Mouse (Mus musculus) intestine, postnatal 0 days (tissue): ENCODE results near the gene Erc1. TPM values are rescaled to one million over a fixed set of nuclear protein-coding genes. Genes with fewer than 3 reads are reported as not detected.

Source experiments
- ATAC-seq: fragments of 200-750 bp; cut with Nextera tagmentation; 2 replicates; pipeline ENCODE4 v1.8.0; 2017; ENCODE audit warnings: mild to moderate bottlenecking, moderate TSS enrichment, moderate library complexity
- H3K27ac ChIP-seq: fragments of 300-500 bp; sonication (generic); 2 replicates; pipeline ENCODE4 v1.5.1; 2014; ENCODE audit warnings: mild to moderate bottlenecking, low read depth, low read length, moderate library complexity
- H3K27me3 ChIP-seq: fragments of 300-500 bp; sonication (generic); replicated peaks from 2 replicates; pipeline ENCODE4 v1.6.1; 2014; ENCODE audit warnings: low read length, mixed read lengths; ENCODE audit not compliant: control insufficient read depth, insufficient read depth
- H3K36me3 ChIP-seq: fragments of 300-500 bp; sonication (generic); 2 replicates; pipeline ENCODE4 v1.6.1; 2014; ENCODE audit warnings: mild to moderate bottlenecking, moderate library complexity; ENCODE audit not compliant: control insufficient read depth, insufficient read depth
- H3K4me1 ChIP-seq: fragments of 300-500 bp; sonication (generic); replicated peaks from 2 replicates; pipeline ENCODE4 v1.6.1; 2014; ENCODE audit warnings: antibody characterized with exemption, low read length, mixed read lengths; ENCODE audit not compliant: control insufficient read depth, insufficient read depth
- H3K4me2 ChIP-seq: fragments of 300-500 bp; sonication (generic); replicated peaks from 2 replicates; pipeline ENCODE4 v1.6.1; 2014; ENCODE audit warnings: low read depth, mild to moderate bottlenecking, moderate library complexity
- H3K4me3 ChIP-seq: fragments of 300-500 bp; sonication (generic); 2 replicates; pipeline ENCODE4 v1.5.1; 2014; ENCODE audit warnings: low read depth, low read length
- H3K9ac ChIP-seq: fragments of 300-500 bp; sonication (generic); 2 replicates; pipeline ENCODE4 v1.6.1; 2014; ENCODE audit warnings: mild to moderate bottlenecking, low read depth, low read length
- H3K9me3 ChIP-seq: fragments of 300-500 bp; sonication (generic); 2 replicates; pipeline ENCODE4 v1.6.1; 2016; ENCODE audit warnings: mixed run types; ENCODE audit not compliant: control insufficient read depth
- CTCF ChIP-seq: sonication (generic); IDR thresholded peaks from 2 replicates; pipeline ENCODE4 v1.5.1; 2016; ENCODE audit warnings: low read depth, mild to moderate bottlenecking, control low read depth, antibody characterized with exemption, moderate library complexity
- WGBS: fragments of 180-500 bp; shearing (Covaris S2); extraction: QIAGEN DNeasy Blood & Tissue Kit; methylation state at CpG from one replicate; pipeline ENCODE4 v1.1.7; 2014; 5-methylcytosine and 5-hydroxymethylcytosine counted together
- polyA plus RNA-seq: library from polyadenylated mRNA; unstranded; fragments of >200 nt; fragmentation: Nextera tagmentation; extraction: Ambion mirVana; gene quantifications from 2 replicates; pipeline ENCODE4 v1.2.1, GENCODE M21; 2015

Gene Erc1
- polyA plus RNA-seq, 1 experiment from 2014 or later: 4.5 TPM

- H3K4me2 ChIP-seq: no peak overlapping the region
- no peaks in the 10 kb centered on the region for H3K36me3 ChIP-seq
- H3K4me3 ChIP-seq: no peak overlapping the region
- ATAC-seq: peak; percentile 83
- H3K9ac ChIP-seq: no peak overlapping the region
- no peaks in the 10 kb centered on the region for H3K9me3 ChIP-seq
- no peak overlapping the region for H3K27ac ChIP-seq
- H3K27me3 ChIP-seq: no peaks in the 10 kb centered on the region
- 34% methylated on average over 2 of the region's 2 CpGs for WGBS
- no peaks in the 10 kb centered on the region for H3K4me1 ChIP-seq
- no peak for TF ChIP-seq CTCF
These were observed 212.3 kb downstream of the Erc1 start for GRCm38 (mm10) chr6:119635629-119636028.

DNA sequence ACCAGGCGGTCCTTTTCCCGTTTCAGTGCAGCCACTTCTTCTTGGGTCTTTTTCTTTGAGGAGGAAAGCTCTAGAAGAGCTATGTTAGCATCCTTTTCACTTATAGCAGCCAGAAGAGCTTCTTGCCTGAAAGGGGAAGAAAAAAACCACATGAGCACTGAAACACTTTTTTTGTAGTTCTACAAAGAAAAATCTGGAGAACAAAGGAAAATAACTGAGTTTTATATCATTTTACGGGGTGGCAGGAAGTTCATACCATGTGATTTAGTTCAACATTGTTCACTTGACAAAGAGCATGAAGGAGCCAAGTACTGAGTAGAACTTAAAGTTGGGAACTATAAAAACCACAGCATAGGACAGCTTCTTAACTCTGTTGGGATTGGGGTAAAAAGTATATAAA, 217.3 kb downstream of the Erc1 start:
- H3K27ac ChIP-seq: no peak overlapping the region
- H3K4me2 ChIP-seq: no peak overlapping the region
- no peaks in the 10 kb centered on the region for H3K4me1 ChIP-seq
- no peak overlapping the region for H3K4me3 ChIP-seq
- no peaks in the 10 kb centered on the region for H3K9me3 ChIP-seq
- 79% methylated on average over 3 of the region's 3 CpGs for WGBS
- no peak for TF ChIP-seq CTCF
- H3K36me3 ChIP-seq: no peaks in the 10 kb centered on the region
- H3K27me3 ChIP-seq: no peaks in the 10 kb centered on the region
- no peak for ATAC-seq
- H3K9ac ChIP-seq: no peak overlapping the region

DNA sequence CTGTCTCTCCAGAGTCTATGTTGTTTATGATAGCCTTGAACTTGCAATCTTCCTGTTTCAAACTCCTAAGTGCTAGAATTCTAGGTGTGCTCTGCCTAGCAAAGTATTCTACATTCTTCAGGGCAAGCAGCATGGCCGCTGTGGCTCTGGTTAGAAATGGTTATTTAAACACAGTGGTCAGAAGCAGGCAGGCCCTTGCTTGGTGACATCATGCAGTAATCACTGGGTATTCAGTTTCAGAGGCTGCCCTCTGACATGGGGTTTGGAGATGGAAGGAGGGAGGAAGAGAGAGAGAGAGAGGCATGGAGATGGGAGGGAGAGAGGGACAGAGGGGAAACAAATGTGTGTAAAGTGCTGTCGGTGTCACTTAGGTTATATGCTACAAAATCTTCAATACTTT, 246.6 kb downstream of the Erc1 start:
- Histone ChIP-seq H3K9me3 (no peaks in the 10 kb centered on the region), H3K27ac (no peak overlapping the region), H3K4me1 (no peaks in the 10 kb centered on the region), H3K9ac (no peak overlapping the region), H3K27me3 (no peaks in the 10 kb centered on the region), H3K4me3 (no peak overlapping the region), H3K4me2 (no peak overlapping the region), H3K36me3 (no peaks in the 10 kb centered on the region)
- 83% methylated on average over 2 of the region's 2 CpGs for WGBS
- no peak for TF ChIP-seq CTCF
- ATAC-seq: no peak

DNA sequence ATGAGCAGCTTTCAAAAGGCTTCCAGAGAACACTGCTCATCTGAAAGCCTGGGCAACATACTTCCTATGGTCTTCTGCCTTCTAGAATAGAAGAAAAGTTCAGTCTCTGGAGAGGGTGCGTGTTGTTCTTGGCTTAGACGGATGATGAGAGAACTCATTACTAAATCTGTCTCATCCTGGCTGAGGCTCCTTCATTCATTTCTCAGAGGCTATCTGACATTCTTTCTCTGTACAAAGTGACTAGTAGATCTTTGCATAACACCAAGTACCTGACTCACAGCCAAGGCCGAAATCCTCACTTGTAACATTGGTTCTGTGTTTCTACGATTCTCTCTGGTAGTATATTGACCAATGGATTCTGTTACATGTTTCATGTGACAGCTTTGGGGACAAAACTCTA, 252.5 kb downstream of the Erc1 start:
- H3K27ac ChIP-seq: no peak overlapping the region
- no peak overlapping the region for H3K9ac ChIP-seq
- no peak overlapping the region for H3K4me2 ChIP-seq
- no peak for TF ChIP-seq CTCF
- no peak overlapping the region for H3K4me3 ChIP-seq
- no peaks in the 10 kb centered on the region for H3K9me3 ChIP-seq
- no peaks in the 10 kb centered on the region for H3K4me1 ChIP-seq
- peaks cover 5% of the 10 kb centered on the region for H3K36me3 ChIP-seq
- WGBS: 96% methylated on average over 4 of the region's 4 CpGs
- H3K27me3 ChIP-seq: no peaks in the 10 kb centered on the region
- ATAC-seq: no peak

DNA sequence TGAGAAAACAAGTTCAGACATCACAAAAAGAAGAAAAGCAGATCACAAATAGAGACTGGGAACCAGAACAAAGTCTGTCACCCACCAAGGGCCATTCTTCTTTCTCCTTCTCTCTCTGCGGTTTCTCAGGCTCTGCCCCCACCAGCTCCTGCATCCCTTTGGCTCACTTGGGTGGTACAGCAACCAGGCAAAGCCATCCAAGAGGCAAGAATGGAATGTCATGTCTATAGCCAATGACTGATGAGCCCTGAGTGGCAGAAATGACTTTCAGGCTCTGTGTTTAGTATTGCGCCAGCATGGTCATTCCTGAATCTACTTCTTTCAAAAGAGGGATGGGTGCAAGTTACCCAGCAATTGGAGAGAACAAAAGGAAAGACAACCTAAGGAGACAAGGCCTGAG, 257.1 kb downstream of the Erc1 start:
- H3K9ac ChIP-seq: no peak overlapping the region
- H3K4me1 ChIP-seq: no peaks in the 10 kb centered on the region
- no peak overlapping the region for H3K4me3 ChIP-seq
- H3K36me3 ChIP-seq: peaks cover 5% of the 10 kb centered on the region
- 93% methylated on average over 2 of the region's 2 CpGs for WGBS
- no peak for TF ChIP-seq CTCF
- H3K9me3 ChIP-seq: no peaks in the 10 kb centered on the region
- H3K4me2 ChIP-seq: no peak overlapping the region
- no peak for ATAC-seq
- no peaks in the 10 kb centered on the region for H3K27me3 ChIP-seq
- H3K27ac ChIP-seq: no peak overlapping the region

GRCm38 (mm10) chr6:119587897-119588296, 260.1 kb downstream of the Erc1 start:
- no peak for ATAC-seq
- no peaks in the 10 kb centered on the region for H3K9me3 ChIP-seq
- H3K9ac ChIP-seq: no peak overlapping the region
- H3K27ac ChIP-seq: no peak overlapping the region
- H3K27me3 ChIP-seq: no peaks in the 10 kb centered on the region
- no peaks in the 10 kb centered on the region for H3K36me3 ChIP-seq
- H3K4me3 ChIP-seq: no peak overlapping the region
- 89% methylated on average over 2 of the region's 2 CpGs for WGBS
- H3K4me2 ChIP-seq: no peak overlapping the region
- no peaks in the 10 kb centered on the region for H3K4me1 ChIP-seq
- no peak for TF ChIP-seq CTCF

GRCm38 (mm10) chr6:119587454-119587853, 260.5 kb downstream of the Erc1 start:
- no peaks in the 10 kb centered on the region for H3K27me3 ChIP-seq
- no peak overlapping the region for H3K9ac ChIP-seq
- no peaks in the 10 kb centered on the region for H3K9me3 ChIP-seq
- H3K4me3 ChIP-seq: no peak overlapping the region
- H3K27ac ChIP-seq: no peak overlapping the region
- no peaks in the 10 kb centered on the region for H3K36me3 ChIP-seq
- ATAC-seq: no peak
- no peak overlapping the region for H3K4me2 ChIP-seq
- TF ChIP-seq CTCF: no peak
- no peaks in the 10 kb centered on the region for H3K4me1 ChIP-seq
